Mouse (Mus musculus): Measurements from ENCODE around the gene Dock9.
A peak's percentile ranks its signal among the peaks of the same experiment; 100 is the strongest.

Dock9 gene

DNA sequence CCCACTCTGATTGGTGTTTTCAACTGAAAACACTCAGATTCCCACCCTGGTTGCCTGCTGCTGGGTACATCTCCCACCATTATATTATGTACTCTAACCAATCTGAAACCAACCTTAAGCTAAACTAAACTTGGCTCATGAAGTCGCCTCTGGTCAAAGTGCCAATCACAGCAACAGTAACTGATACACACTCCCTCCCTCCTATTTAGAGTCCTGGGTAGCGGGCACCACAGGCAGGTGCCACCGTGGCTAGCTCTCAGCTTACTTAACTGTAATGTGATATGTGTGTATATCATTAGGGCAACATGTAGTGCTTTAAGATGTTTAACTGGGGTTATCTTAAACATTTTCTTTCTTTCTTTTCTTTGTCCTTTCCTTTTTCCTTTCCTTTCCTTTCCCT is 177.1 kb downstream of the Dock9 start:
- no peak for DNase-seq (ENCODE audit: low spot score)

DNA sequence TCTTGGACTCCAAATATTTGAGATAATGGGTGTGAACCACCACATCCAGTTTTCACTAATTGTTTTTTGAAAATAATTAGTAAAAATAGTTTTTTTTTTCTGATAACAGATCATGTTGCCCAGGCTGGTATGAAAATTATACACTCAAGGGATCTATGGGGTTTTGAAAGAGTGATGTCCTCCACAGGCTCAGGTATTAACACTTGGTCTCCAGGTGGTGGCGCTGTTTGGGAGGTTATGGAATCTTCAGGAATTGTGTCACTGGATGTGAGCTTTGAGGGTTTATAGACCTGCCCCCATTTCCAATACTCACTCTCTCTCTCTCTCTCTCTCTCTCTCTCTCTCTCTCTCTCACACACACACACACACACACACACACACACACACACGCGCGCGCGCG is 177.5 kb downstream of the Dock9 start:
- no peak for DNase-seq (ENCODE audit: low spot score)

DNA sequence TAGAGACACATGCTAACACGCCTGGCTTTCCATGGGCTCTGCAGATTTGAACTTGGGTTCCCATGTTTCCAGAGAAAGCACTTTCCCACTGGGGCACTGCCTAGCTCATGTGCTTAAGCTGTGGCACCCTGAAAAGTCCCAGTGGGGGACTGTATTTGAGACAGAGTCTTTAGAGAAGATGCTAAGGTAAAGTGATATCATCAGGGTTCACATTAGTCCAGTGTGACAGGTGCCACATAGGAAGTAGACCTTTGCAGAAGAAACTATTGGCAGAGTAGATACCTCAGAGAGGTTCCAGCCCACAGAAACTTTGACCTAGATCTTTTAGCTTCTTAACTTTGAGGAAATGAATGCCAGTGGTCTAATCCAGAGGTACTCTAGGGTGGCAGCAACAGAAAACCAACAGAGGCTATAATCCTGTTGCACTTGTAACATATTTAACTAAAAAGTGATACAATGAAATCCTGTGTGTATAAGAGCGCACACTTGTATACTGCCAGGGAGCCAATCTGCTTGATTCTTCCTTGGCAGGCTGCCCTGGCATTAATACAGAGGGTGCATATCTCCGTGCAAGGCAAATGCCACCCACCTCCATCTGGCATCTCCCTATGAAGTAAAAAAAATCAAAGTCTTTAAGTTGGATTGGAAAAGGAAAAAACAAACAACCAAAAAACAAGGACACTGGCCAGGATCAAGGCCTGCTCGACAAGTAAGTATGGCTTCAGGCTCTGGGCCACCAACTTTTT is 179.8 kb downstream of the Dock9 start:
- no peak for DNase-seq (ENCODE audit: low spot score)

DNA sequence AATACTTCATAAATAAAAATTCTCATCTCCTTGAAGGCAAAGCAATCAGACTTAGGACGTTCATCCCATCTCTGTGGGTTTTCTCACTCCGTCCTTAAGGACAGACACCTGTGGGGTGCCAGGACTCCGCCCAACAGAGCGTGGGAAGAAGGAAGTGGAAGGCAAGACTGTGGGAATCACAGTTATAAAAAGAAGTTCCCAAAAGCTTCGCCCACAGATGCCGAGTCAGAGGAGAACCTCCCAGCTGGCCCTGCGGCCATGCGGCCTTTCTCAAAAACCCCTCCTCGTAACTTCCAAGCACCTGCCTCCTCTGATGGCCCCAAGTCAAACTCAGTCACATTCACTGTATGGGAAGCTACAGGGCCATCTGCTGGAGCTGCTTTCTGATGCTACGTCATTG is 182.2 kb downstream of the Dock9 start:
- no peak for DNase-seq (ENCODE audit: low spot score)

DNA sequence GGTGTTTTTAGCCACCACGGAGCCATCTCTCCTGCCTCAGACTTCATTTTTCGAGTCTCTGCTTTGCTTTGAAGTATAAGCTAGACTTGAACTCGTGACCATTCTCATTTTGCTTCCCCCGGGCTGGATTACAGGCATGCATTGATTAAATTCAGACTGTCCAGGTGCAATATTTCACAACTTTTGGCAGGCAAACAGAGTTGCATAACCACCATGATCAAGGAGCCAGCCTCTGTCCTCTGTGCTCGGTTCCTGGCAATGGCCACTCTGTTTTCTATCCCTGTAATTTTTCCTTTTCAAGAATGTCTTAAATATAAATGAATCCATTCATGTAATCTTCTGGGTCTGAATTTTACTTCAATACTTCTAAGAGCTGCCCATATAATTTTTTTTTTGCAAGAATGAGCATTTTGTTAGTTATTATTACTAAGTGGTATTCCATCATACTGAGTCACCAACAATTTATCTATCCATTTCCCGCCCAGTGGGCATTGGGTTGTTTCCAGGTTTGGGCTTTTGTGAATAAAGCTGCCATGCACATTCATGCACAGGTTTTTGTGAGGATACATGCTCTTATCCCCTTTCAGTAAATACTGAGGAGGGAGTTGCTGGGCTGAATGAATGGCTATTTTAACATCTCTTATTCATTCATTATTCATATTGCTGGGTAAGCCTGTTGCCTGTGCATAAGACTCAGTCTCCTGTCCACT is 183.0 kb downstream of the Dock9 start:
- no peak for DNase-seq (ENCODE audit: low spot score)

DNA sequence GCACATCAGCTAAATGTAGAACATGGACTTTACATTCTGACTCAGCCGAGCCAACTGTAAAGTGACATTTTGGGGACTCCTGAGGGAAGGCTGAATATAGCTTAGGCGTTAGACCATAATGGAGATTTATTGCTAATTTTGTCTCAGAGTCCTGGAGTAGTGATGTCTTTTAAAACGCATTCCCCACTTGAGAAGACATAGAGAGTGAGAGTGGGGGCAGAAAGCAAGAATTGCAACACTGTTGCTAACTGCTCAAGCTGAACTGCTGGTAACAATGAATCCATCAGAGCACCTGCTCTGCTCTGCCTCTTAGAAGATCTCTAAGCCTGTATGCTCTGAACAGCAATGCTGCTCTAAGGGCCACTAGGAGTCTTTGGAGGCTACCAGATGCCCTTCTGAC is 184.1 kb downstream of the Dock9 start:
- no peak for DNase-seq (ENCODE audit: low spot score)

DNA sequence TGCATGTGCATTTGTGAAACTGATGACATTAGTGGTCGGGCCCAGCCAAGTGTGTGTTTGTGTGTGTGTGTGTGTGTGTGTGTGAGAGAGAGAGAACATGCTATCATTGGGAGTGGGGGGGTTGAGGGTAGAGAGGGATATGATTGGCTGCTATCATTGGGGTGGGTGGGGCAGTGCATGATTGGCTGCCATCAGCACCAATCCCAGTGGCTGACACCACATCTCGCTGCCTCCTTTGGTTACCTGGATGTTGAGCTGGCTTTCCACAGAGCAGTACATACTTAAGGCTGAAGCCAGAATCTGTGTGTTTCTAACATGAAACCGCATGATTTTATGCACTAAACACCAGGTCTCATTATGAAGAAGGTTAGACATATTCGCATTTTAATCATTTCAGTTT is 184.7 kb downstream of the Dock9 start:
- no peak for DNase-seq (ENCODE audit: low spot score)

DNA sequence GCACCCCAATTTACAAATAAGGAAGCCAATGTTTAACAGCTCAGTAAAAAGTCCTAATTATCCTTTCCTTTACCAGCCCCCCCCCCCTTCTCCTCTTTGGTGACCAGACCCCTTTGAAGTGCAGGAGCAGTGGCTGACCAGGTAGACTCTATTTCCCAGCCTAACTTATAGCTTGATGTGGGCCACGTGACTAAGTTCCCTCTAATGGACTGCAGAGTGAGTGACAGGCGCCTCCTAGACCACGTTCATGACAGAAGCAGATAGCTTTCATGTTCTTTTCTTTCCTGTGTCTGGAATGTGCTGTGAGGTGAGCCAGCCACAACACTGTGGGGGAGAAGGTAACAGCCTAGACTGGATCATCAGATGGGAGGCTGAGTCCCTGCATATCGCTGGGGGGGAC is 186.1 kb downstream of the Dock9 start:
- DNase-seq (ENCODE audit: low spot score), result no peak

DNA sequence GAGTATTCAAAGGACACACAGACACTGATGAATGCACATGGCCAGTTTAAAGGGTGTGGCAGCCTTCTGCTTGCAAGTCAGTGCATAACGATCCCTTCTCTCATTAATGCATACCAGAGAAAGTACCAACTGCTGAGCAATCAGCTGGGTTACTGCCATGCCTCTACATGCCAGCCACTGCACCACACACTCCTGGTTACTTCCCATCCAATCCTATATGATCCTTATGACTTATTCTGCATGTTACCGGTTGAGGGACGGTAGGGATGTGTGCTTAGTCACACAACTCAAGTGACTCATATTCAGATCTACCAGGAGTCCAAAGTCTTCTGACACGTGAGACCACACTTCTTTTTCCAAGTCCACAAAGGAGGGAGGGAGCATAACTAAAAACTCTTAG is 186.5 kb downstream of the Dock9 start:
- no peak for DNase-seq (ENCODE audit: low spot score)

DNA sequence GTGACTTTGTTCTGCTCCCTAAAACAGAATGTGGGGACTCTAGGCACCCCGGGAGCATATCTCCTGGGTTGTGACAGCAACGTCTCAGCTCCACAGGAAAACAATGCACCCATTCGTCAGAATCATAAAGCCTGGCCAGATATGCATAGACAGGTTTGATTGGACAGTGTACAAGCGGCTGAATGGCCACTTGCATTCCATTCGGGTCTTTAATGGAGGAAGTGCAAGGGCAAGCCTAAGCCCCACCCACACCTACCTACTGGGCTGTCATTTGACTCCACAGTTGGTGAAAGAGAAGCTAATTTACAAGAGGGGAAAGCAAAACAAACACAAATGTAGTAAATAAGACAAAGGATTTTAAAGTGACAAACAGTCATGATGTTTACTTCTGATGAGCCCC is 189.1 kb downstream of the Dock9 start:
- no peak for DNase-seq (ENCODE audit: low spot score)

DNA sequence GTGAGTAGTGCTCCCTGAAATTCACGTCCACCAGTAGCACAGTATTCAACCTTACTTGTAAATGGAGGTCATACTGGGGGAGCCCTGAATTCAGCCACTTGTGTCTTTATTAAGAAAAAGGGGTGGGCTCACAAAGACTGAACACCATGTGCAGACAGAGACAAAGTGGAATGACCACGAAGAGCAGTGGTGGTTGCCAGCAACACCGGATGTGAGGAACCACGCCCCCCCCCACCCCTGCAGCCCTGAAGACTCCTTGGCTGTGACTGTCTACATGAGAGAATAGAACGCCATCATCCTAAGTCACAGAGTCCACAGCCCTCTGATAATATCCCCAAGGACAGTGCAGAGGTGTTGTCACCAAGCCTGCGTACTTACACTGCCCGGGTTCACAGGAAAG is 191.2 kb downstream of the Dock9 start:
- no peak for DNase-seq (ENCODE audit: low spot score)

DNA sequence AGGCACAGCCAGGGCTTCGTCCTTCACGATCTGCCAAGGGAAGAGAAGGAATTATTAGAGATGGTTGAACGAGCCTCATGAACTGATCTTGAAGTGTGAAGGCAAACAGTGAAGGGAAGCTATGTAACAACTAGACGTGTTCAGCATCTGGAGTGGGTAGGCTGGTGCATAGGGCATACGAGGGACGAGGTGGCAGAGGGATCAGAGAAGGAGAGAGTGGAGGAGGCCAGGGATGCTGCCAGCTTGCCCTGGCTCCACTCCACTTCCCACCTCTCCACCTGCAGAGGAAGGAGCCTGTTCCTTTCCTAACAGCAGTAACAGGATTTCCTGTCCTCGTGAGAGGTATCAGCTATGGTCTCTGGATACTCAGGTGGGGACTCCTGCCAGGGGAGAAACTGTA is 192.4 kb downstream of the Dock9 start:
- DNase-seq (ENCODE audit: low spot score), result no peak

DNA sequence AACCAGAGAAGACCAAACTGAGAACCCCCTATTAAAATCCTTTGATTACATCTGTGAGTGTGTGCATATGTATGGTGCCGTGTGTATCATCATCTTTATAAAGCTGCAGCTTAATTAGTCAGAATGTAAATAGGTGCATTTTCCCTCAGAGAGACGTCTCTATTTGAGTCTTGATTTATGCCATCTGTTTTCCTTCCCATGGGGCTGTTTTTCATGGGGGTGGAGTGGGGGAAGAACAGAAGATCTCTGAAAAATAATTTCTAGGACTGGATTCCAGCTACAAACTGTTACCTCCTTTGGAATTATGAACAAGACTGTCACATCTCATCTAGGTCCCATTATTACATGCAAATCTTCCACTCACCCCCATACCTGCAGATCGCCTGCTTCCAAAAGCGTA is 193.1 kb downstream of the Dock9 start:
- DNase-seq (ENCODE audit: low spot score), result no peak

DNA sequence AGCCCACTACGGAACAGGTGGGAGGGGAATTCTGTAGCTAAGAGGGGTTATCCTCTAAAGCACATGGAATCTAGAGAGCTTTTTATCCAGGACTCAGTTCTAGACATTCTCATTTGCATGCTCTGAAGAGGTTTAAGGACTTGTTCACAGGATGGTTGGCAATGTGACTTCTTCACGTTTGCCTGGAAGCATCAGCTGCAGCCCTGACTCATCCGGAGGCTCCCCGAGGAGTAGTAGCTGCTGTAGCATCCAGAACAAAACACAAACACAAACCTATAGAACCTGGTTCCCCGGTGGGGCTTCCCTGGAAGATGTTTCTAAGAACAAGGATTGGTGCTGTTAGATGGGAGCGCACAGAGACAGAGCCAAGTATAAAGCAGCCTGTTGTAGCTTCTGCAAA is 195.0 kb downstream of the Dock9 start:
- DNase-seq (ENCODE audit: low spot score), result no peak

DNA sequence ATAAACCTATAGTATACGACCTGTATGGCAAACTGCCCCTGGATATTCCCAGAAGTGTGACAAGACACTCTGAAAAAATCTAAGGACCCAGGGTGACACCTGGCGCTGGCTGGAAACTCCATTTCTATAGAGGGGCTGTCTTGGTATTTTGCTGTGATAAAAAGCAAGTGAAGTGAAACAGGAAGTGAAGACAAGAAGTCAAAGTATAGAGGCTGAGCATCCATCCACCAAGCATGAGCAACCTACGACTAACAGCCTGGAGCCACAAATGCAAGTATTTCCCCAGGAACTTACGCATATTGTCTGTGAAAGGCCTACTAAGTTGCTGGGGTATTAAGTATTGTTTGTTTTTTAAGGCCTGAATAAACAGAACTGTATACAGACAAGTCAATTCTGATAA is 197.1 kb downstream of the Dock9 start:
- DNase-seq (ENCODE audit: low spot score), result no peak

DNA sequence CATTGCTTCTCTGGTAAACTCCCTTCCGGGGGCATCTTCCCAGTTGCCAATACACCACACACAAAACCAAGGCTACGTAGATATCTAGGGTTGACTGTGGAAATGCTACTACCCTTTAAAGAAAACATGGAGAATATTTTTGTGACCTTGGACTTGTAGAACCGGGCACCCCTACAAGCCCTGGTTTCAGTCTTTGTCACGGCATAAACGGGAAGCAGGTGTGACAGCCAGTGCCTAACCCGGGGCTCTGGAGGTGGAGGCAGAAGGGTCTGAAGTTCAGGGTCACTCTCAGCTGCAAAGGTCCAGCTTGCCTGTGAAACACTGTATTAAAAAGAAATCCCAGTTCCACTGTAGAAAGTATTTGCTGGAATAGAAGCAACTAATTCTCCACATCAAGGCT is 200.6 kb downstream of the Dock9 start:
- DNase-seq (ENCODE audit: low spot score), result no peak

DNA sequence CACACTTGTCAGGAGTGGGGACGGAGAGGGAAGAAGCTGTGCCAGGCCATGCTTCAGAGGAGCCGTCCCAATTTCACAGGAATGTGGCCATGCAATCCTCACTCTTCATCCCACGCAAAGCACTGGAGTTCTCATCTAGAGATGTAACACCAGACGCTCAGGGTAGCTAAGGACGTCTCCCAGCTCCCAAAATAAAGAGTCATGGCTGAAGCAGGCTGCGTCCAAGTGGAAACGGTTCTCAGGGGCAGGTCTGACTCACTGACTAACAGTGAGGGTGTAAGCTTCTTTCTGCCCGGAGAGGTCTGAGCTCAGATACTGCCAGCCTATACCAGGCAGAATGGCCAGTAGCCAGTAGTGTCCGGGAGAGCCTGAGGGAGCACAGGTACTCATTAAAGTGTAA is 201.0 kb downstream of the Dock9 start:
- DNase-seq (ENCODE audit: low spot score), result no peak

DNA sequence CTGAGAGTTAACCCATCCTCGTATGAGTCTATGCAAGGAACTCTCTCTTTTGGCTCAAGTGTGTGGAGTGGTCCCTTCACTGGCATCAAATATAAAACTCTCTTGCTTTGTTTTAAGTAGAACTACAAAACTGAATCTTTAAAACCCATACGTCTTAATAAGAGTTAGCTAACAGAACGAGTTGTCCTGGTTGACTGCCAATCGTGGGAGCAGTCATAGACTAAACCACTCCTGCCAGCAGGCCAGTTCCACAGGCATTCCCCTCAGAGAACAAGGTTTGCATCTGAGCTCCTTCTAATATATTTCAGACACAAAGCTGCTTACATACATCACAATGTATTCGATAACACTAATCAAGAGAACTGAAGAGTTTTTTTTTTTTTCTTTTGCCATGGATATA is 203.0 kb downstream of the Dock9 start:
- no peak for DNase-seq (ENCODE audit: low spot score)

DNA sequence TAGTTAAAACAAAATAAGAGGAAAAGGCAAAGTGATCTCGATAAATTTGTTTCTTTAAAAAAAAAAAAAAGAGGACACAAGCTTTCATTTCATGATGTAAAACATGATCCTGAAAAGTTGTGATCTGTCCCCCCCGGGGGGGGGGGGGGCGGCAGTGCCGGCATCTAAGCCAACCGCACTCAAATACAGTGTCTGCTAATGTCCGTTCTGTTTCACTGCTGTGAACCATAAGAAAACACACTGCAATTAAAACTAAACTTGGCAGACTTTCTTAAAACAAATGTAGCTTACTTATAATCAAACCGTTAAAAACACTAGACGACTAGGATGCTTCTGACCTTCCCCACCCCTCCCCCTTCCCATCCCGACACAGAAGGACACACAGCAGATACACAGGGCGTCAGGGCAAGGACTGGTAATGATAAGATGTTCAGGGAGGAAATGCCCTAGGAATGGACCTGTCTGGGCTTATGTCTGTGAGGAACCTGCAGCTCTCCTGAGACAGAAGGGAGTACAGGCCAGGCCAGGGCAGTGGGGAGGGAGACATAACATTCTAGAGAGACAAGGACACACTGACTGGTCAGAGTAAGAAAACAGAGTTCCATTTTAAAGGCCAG is 204.2 kb downstream of the Dock9 start:
- DNase-seq (ENCODE audit: low spot score), result no peak

DNA sequence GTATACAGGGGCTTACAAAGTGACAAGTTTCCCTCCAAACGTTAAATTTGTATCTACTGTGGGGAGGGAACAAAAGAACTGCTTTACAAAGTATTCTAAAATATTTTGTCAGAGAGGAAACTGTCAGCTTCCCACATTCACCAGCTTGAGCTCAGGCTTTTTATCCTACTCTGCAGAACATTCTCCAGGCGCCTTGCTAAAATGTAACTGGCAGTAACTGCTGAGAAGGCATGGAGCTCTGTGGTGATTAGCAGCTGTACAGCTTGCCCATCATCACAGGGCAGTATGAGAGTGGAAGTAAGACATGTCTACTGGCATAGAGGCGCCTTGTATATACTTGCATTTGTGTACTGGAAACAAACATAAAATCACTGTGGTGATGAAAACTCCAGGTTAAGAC is 204.7 kb downstream of the Dock9 start:
- DNase-seq (ENCODE audit: low spot score), result no peak

DNA sequence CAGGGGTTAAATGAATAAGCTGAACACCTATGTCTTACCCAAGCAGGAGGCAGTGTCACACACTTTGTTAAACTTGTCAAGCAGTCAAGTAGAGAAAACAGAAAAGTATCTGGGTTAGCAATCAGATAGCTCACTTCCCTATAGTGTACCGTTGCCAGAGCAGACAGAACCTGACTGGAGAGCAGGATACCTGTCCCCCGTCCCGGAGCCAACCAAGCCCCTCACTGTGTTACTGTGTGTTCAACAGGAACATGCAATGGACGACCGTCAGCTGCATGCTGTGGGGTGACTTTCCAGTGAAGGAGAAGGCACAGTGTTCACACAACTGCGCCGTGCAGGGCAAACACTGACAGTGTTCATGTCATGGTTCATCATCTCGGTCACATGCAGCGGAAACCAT is 205.3 kb downstream of the Dock9 start:
- DNase-seq (ENCODE audit: low spot score), result no peak

DNA sequence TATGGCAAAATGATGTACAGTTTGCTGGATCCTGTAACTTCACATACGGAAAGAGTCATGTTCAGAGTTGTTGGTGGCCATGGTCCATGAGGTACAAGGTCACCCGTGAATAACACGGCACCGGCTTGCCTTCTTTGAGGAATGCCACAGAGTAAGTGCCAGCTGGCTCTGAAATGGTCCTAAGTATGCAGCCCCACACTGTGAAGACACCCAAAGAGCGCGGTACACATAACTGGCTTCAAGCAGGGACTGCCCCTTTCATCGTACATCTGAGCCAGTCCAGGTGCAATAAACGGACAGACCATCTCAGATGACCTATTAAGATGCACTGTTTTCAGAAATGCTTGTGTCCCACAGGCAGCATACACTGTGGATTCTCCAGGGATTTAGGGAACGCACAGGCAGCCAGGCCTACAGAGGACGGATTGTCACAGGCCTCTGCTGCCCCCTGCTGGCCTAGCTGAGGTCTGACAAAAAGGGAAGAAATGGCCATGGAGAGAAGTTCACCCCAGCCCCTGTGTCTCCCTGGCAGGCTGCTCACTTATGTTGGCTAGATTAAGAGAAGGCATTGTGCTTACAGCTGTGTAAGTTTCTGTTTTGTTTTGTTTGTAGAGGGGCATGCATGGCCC is 208.4 kb downstream of the Dock9 start:
- peak; percentile 33 for DNase-seq (ENCODE audit: low spot score)

DNA sequence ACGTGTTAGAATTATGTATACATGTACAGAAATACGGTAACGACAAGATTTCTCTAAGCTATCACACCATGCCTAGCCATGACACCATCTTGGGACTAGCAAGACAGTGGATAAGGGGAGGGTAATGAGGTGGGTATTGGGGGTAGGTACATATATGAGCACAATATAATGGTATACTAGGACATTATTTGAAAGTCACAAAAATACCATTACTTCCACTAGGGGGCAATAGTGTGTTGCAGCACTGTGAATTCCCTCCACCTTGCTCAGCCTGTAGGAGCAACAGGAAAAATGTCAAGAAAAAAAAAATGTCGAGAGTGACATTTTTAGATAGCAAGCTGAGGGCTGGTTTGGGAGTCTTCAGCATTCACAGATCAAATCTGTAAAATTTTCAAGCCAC is 209.2 kb downstream of the Dock9 start:
- DNase-seq (ENCODE audit: low spot score), result no peak
